Mouse (Mus musculus): ENCODE data around the gene Sstr4. TPM values are rescaled to one million over a fixed set of nuclear protein-coding genes. Genes with fewer than 3 reads are reported as not detected.

Gene Sstr4
- polyA plus RNA-seq, 1 experiment from 2014 or later, result 1.0 TPM

DNA sequence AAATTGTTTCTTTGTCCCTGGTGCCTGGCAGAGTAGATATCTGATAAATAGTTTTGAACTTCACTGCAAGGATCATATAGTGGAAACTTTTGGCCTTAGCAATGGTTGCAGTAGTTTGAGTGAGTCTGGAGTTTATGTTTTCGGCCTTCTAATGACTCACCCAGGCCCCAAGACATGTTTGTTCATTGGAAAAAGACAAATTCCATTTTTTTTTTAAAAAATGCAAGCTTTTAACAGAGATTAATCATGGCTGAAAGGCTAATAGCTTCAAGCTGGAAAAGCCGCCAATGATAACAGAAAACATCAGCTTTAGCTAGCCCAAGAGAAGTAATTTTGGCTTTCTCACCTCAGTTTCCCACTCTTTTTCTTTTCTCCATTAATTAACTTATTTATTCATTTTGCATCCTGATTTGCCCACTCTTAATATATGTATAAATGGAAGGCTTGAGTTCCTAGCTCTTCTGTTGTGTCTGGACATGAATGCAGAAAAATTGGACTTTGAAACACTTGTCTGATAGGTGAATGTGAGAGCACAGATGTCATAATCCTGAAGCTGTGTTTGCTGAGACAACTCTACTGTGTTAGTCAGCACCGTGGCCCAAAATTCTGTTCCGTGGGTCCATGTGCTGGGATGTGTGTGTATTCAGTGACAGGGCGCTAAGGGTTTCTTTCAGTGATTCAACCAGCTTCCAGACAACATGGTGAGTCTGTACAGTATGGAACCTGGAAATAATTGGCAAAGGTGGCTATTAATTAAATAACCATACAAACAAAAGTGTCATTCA is 3.9 kb downstream of the Sstr4 start:
- Histone ChIP-seq H3K27ac (no peak overlapping the region), H3K9me3 (no peaks in the 10 kb centered on the region), H3K4me1 (no peaks in the 10 kb centered on the region), H3K4me3 (no peak overlapping the region), H3K4me2 (replicated peaks) (no peak overlapping the region), H3K36me3 (no peaks in the 10 kb centered on the region), H3K27me3 (replicated peaks) (peaks cover 27% of the 10 kb centered on the region), H3K9ac (no peak overlapping the region)
- WGBS, result 91% methylated on average over 5 of the region's 5 CpGs
- no peak for ATAC-seq (ENCODE audit: low FRiP score, low read depth)

DNA sequence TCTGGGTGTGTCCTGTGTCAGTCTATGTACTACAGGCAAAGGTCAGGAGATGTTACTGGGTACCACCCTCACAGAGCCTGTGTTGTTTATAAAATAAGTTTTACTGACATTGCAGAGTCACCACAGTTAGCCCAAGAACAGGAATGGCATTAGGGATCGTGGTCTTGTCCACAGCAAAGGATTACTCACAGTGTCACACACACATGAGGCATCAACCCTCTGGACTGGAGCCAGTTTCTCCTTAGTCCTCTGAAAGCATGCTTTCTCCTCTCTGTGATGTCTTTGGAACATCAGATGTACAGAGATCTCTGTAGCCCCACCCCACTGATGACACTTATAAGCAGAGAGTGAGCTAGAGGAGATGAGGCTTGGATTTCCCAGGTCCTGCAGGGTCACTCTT is 7.1 kb downstream of the Sstr4 start:
- no peak overlapping the region for H3K27ac ChIP-seq
- no peak for ATAC-seq (ENCODE audit: low FRiP score, low read depth)
- H3K9ac ChIP-seq, result no peak overlapping the region
- H3K27me3 ChIP-seq (replicated peaks), result peaks cover 29% of the 10 kb centered on the region
- no peaks in the 10 kb centered on the region for H3K36me3 ChIP-seq
- H3K4me1 ChIP-seq, result peaks cover 12% of the 10 kb centered on the region
- WGBS, result 86% methylated on average over 1 of the region's 1 CpGs
- H3K4me3 ChIP-seq, result no peak overlapping the region
- H3K4me2 ChIP-seq (replicated peaks), result no peak overlapping the region
- no peaks in the 10 kb centered on the region for H3K9me3 ChIP-seq

DNA sequence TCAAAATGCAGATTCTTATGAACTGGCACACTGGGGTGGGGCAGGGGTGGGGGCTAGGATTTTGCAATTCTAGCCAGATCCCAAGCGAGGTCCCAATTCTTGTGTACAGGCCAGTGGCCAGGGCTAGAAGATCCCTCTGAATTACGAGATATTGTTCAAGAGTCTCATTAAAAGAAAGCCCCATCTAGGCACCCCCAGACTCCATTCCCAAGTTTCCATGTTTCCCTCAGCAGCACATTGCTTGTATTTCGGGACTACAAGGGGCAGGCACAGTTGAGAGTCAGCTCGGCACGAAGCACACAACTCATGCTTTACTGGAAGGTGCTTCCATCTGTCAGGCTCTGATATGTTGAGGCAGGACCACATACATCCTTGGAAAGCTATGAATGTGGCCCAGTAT is 9.8 kb downstream of the Sstr4 start:
- 68% methylated on average over 5 of the region's 5 CpGs for WGBS
- ATAC-seq (ENCODE audit: low FRiP score, low read depth), result no peak
- no peaks in the 10 kb centered on the region for H3K36me3 ChIP-seq
- no peak overlapping the region for H3K9ac ChIP-seq
- peaks cover 44% of the 10 kb centered on the region for H3K27me3 ChIP-seq (replicated peaks)
- no peak overlapping the region for H3K4me2 ChIP-seq (replicated peaks)
- H3K4me1 ChIP-seq, result peaks cover 22% of the 10 kb centered on the region
- H3K4me3 ChIP-seq, result no peak overlapping the region
- no peak overlapping the region for H3K27ac ChIP-seq
- H3K9me3 ChIP-seq, result no peaks in the 10 kb centered on the region

DNA sequence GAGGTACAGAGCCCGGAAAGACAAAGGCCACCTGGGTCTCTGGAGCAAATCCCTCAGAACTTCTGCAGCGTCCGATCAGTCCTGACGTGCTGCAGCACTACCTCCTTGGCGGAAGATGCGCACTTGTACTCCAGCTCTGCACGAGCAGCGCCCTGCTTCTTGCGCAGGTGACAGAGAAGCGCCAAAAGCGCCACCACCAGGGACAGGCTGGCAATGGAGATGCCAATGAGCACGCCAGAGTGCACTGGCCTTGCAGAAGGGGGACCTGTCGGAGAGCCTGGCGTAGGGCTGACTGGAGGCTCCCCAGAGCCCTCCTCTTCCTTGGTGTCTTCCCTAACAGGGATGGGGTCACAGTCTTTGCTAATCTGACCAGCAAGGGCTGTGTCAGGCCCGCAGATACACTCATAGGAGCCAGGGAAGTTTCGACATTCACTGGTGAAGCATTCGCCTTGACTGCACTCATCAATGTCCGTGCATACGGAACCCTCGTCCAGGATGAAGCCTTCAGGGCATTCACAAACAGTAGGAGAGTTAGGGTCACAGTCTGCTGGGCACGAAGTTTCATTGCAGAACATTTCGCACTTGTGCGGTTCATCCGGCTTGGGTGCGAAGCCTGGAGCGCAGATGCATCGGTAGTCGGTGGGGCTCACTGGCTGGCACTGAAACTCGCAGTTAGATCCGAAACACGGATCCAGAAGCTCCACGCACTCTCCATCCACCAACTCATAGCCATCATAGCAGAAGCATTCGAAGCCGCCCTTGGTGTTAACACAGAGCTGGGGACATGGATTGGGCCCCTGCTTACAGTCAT is 11.2 kb downstream of the Sstr4 start:
- Histone ChIP-seq H3K27ac (no peak overlapping the region), H3K27me3 (replicated peaks) (peaks cover 44% of the 10 kb centered on the region)

DNA sequence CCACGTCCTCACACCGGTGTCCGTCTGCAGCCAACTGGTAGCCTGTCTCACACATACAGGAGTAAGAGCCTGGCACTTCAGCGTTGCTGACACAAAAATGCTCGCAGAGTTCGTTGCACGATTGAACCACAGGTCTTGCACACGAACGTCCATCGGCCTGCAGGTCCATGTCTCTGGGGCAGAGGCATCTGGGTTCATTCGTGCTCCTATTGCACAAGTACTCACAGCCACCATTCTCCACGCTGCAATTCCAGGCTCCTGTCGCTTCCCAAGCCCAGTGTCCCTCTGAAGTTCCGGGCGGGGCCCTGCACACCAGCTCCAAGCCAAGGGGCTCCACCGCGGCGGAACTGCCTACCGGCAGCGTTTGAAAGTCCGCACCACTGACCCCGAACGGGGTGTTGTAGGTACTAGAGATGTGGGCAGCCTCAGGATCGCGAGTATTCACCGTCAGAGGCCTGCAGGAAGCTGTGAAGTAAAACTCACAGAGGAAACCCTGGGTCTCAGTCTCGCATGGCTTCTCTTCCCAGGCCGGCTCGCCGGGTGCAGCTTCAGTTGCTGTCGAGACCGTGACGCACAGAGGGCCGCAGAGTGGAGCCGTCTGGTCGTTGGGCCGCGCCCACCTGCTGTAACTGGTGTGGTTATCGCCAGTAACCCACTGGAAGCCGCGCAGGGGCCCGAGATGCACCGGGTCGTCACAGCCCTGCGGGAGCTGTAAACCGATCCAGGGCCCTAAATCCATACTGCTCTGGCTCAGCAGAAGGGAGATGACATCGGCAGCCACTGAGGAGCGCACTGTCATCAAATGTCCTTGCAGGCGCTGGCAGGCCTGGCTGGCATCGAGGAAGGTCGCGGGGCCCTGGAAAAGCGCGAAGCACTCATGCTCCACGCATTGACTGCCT is 12.1 kb downstream of the Sstr4 start:
- H3K4me1 ChIP-seq, result peaks cover 22% of the 10 kb centered on the region
- H3K4me3 ChIP-seq, result peak overlapping the region; percentile 33
- WGBS, result 4% methylated on average over 55 of the region's 55 CpGs
- H3K9me3 ChIP-seq, result no peaks in the 10 kb centered on the region
- peak; percentile 37 for ATAC-seq (ENCODE audit: low FRiP score, low read depth)
- H3K4me2 ChIP-seq (replicated peaks), result peak overlapping the region; percentile 72
- peaks cover 44% of the 10 kb centered on the region for H3K27me3 ChIP-seq (replicated peaks)
- no peaks in the 10 kb centered on the region for H3K36me3 ChIP-seq
- no peak overlapping the region for H3K27ac ChIP-seq
- H3K9ac ChIP-seq, result peak overlapping the region; percentile 40

More for the DNA sequence above, 11.2 kb downstream of the Sstr4 start:
- peak; percentile 31; the same call in 1 of the 2 replicates for ATAC-seq (ENCODE audit: low FRiP score, low read depth)
- peaks cover 22% of the 10 kb centered on the region for H3K4me1 ChIP-seq
- H3K4me3 ChIP-seq, result peak overlapping the region; percentile 33
- no peaks in the 10 kb centered on the region for H3K9me3 ChIP-seq
- H3K9ac ChIP-seq, result 0 out of 2 replicates have a peak overlapping the region, but pooled peaks have one; percentile 17
- 13% methylated on average over 34 of the region's 34 CpGs for WGBS
- H3K4me2 ChIP-seq (replicated peaks), result peak overlapping the region; percentile 72
- no peaks in the 10 kb centered on the region for H3K36me3 ChIP-seq

DNA sequence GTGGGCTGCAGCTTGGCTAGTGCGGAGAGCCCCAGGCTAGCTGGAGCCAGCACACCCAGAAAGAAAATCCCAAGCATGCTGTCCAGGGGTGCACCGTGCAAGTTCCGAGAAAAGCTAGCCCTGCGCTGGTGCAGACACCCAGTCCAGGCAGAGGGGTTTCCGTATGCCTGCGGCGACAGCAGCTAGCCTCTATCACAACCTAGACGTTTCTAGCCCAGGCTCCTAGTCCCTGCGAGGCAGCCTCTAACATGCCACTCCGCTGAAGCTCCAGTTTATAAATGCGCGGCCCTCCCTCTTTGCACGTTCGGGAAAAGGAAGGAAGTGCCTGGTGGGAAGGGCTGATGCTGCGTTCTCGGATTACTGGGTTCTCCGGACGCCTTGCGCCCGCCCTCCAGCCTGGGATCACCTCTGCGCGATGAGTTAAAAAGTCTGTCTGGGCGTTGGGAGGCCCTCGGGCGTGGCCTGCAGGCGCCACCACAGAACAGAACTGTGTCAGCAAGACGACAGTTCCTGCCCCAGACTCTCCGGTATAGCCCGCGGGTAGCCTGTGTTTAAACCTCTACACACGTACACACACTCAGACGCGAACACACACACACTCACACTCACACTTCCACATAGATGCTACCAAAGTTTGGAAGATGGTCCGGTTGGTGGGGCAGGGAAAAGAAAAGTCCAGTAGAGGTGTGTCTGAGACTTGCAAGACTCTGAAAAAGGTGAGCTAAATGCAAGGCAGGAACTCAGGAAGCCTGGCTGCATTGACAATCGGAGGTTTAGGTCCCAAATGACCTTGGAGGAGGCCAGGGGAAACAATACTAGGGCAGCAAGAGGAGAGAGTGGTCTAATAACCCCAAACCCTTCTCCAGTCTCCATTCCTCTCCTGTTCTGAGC is 13.0 kb downstream of the Sstr4 start, which contains the start of gene Thbd:
Gene Thbd (minus strand): TSS at position 319 of the 891 bp plus-strand sequence.
- Histone ChIP-seq H3K9me3 (no peaks in the 10 kb centered on the region), H3K4me2 (replicated peaks) (peak within 1 kb of the TSS; percentile 72), H3K27ac (no peak within 1 kb of the TSS), H3K4me3 (peak within 1 kb of the TSS; percentile 33), H3K36me3 (no peaks in the 10 kb centered on the region), H3K9ac (peak within 1 kb of the TSS; percentile 40), H3K4me1 (peaks cover 22% of the 10 kb centered on the region), H3K27me3 (replicated peaks) (peaks cover 44% of the 10 kb centered on the region)
- 3% methylated on average over 35 of the region's 35 CpGs for WGBS
- ATAC-seq (ENCODE audit: low FRiP score, low read depth), result peak; percentile 27; the same call in 1 of the 2 replicates

DNA sequence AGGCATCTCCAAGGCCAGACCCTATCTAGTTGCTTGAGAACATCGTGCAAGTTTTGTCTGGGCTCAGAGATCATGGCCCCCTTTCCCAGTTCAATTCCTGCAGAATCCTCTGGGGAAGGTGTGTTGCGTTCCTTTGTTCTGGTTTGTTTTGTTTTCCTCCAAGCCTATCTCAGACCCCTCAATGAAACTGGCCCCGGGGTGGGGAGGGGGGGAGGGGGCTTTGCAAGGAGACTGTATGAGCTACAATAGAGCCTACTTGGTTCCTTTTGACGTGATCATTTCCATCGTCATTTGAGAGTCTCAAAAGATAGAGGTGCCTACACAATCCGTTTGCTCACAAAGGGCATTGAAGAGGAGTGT is 13.6 kb downstream of the Sstr4 start:
- H3K9ac ChIP-seq, result no peak overlapping the region
- ATAC-seq (ENCODE audit: low FRiP score, low read depth), result no peak
- H3K36me3 ChIP-seq, result no peaks in the 10 kb centered on the region
- H3K27ac ChIP-seq, result no peak overlapping the region
- WGBS, result 21% methylated on average over 6 of the region's 6 CpGs
- peaks cover 22% of the 10 kb centered on the region for H3K4me1 ChIP-seq
- H3K9me3 ChIP-seq, result no peaks in the 10 kb centered on the region
- H3K27me3 ChIP-seq (replicated peaks), result peaks cover 44% of the 10 kb centered on the region
- H3K4me3 ChIP-seq, result no peak overlapping the region
- peak overlapping the region; percentile 72 for H3K4me2 ChIP-seq (replicated peaks)

DNA sequence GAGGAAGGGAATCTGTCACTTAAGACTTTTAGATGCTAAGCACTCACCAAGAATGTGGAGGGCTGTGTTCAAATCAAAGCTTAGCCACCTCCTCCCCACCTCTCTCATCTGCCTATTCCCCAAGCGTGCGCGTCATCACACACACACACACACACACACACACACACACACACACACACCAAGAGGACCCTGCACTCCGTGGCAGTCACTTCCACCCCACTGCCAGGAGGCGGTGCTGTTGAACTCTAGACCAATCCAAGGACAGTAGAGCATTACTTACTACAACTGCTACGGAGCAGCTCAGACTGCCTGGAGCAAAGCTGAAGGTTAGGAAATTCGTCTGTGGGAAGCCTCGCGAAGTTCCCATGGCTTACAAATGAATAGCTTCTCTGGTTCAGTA is 14.0 kb downstream of the Sstr4 start:
- no peak overlapping the region for H3K9ac ChIP-seq
- no peaks in the 10 kb centered on the region for H3K9me3 ChIP-seq
- WGBS, result 30% methylated on average over 9 of the region's 9 CpGs
- ATAC-seq (ENCODE audit: low FRiP score, low read depth), result peak; percentile 70
- no peak overlapping the region for H3K27ac ChIP-seq
- peaks cover 44% of the 10 kb centered on the region for H3K27me3 ChIP-seq (replicated peaks)
- no peak overlapping the region for H3K4me3 ChIP-seq
- H3K4me1 ChIP-seq, result peaks cover 22% of the 10 kb centered on the region
- H3K4me2 ChIP-seq (replicated peaks), result no peak overlapping the region
- no peaks in the 10 kb centered on the region for H3K36me3 ChIP-seq

DNA sequence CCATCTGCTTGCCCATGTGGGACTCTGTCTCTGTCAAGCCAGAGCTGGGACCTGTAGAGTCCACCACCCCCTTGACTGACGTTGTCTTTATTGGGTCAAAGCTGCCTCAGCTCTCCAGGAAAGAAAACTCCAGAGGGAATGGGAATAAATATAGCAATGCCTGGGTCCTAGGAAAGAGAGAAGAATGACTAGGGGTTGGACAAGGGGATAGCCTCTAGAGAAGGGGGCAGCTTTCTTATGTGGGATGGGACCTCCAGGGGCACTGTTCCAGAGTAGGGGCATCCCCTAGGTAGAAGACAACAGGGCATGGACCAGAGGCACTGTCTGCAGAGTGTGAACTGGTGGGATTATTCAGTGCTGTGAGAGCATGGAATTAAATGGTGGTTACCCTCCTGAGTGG is 14.7 kb downstream of the Sstr4 start:
- Histone ChIP-seq H3K4me1 (peaks cover 22% of the 10 kb centered on the region), H3K27ac (no peak overlapping the region), H3K4me2 (replicated peaks) (no peak overlapping the region), H3K27me3 (replicated peaks) (peaks cover 41% of the 10 kb centered on the region), H3K9me3 (no peaks in the 10 kb centered on the region), H3K9ac (no peak overlapping the region), H3K36me3 (no peaks in the 10 kb centered on the region), H3K4me3 (no peak overlapping the region)
- ATAC-seq (ENCODE audit: low FRiP score, low read depth), result no peak
- WGBS, result 85% methylated on average over 1 of the region's 1 CpGs

DNA sequence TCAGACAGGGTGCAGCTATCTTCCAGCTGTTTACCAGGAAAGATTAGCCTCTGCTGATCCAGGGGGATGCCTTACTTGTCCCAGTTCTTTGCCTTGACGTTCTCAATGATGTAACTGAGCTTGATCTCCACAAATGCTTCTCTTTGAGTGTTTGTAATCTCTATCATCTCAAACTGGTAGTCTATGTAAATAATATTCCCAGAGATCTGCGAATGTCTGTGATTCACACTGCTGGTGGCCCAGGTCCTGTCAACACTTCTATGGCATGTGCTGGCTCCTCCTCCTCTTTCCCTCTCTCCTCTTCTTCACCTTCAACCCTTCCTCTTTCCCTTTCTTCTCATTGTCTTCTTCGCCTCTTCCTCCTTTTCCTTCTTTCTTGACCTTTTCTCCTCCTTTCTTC is 24.0 kb downstream of the Sstr4 start:
- no peak for ATAC-seq (ENCODE audit: low FRiP score, low read depth)
- Histone ChIP-seq H3K36me3 (no peaks in the 10 kb centered on the region), H3K27me3 (replicated peaks) (no peaks in the 10 kb centered on the region), H3K4me1 (no peaks in the 10 kb centered on the region), H3K4me3 (no peak overlapping the region), H3K9ac (no peak overlapping the region), H3K27ac (no peak overlapping the region), H3K9me3 (no peaks in the 10 kb centered on the region), H3K4me2 (replicated peaks) (no peak overlapping the region)
- WGBS, result 78% methylated on average over 3 of the region's 3 CpGs

DNA sequence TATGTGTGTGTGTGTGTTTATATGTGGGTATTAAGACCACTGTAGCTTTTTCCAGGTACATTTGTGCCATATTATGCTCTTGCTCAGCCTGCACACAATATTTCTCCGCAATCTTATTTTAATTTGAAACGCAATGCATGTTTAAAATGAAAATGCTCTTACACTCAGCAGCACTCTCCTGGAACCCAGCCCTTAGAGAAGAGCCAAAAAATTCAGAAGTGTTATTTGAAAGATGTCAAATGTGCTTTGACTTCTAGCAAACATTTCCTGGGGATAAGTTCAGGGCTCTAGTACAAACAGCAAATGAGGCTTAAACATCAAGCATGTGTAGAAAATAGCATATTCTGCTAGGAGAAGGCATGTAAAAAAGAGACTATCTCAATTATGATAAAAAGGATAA is 24.6 kb downstream of the Sstr4 start:
- 94% methylated on average over 2 of the region's 2 CpGs for WGBS
- H3K36me3 ChIP-seq, result no peaks in the 10 kb centered on the region

More for the DNA sequence above, 24.6 kb downstream of the Sstr4 start:
- Histone ChIP-seq H3K9me3 (no peaks in the 10 kb centered on the region), H3K27me3 (replicated peaks) (no peaks in the 10 kb centered on the region), H3K9ac (no peak overlapping the region), H3K4me1 (no peaks in the 10 kb centered on the region), H3K27ac (no peak overlapping the region), H3K4me2 (replicated peaks) (no peak overlapping the region), H3K4me3 (no peak overlapping the region)
- no peak for ATAC-seq (ENCODE audit: low FRiP score, low read depth)
